Mouse (Mus musculus) spleen, adult 2 months (tissue): ENCODE measurements around the gene Ech1. TPM values are rescaled to one million over a fixed set of nuclear protein-coding genes. Genes with fewer than 3 reads are reported as not detected.

Experiments
- DNase-seq, 2 experiments: peaks; one replicate each; pipeline versions ENCODE4 v3.0.0 to v3.0.0-alpha.2; 2012 to 2021; ENCODE audit warnings: low spot score in 2 of 2, low read depth in 1 of 2
- H3K27ac ChIP-seq: fragments of 200-500 bp; 2 replicates; pipeline ENCODE4 v1.5.1; 2012; ENCODE audit warnings: low read length, inconsistent platforms; ENCODE audit not compliant: insufficient read depth
- H3K27me3 ChIP-seq: fragments of 200-500 bp; 2 replicates; pipeline ENCODE4 v1.6.1; 2012; ENCODE audit warnings: mild to moderate bottlenecking, moderate library complexity, low read length, inconsistent platforms; ENCODE audit not compliant: control insufficient read depth, insufficient read depth
- H3K36me3 ChIP-seq: fragments of 200-500 bp; 2 replicates; pipeline ENCODE4 v1.6.1; 2012; ENCODE audit warnings: mild to moderate bottlenecking, low read length, inconsistent platforms; ENCODE audit not compliant: control insufficient read depth, insufficient read depth
- H3K4me1 ChIP-seq: fragments of 200-500 bp; 2 replicates; pipeline ENCODE4 v1.6.1; 2011; ENCODE audit warnings: inconsistent platforms; ENCODE audit not compliant: control insufficient read depth, insufficient read depth, insufficient read length
- H3K4me3 ChIP-seq: fragments of 200-500 bp; 2 replicates; pipeline ENCODE4 v1.5.1; 2011; ENCODE audit warnings: mild to moderate bottlenecking, inconsistent platforms; ENCODE audit not compliant: insufficient read depth, insufficient read length; ENCODE audit errors: extremely low read depth
- CTCF ChIP-seq: fragments of 200-500 bp; IDR thresholded peaks from 2 replicates; pipeline ENCODE4 v1.5.1; 2011; ENCODE audit warnings: mild to moderate bottlenecking, inconsistent platforms; ENCODE audit not compliant: insufficient read depth, insufficient read length, insufficient replicate concordance; ENCODE audit errors: extremely low read depth
- POLR2A ChIP-seq: fragments of 200-500 bp; IDR thresholded peaks from 2 replicates; pipeline ENCODE4 v1.6.1; 2011; ENCODE audit warnings: low read depth, low read length, inconsistent platforms
- WGBS: fragments of 180-500 bp; shearing (Covaris S2); methylation state at CpG from one replicate; pipeline ENCODE4 v1.1.7; 2018; 5-methylcytosine and 5-hydroxymethylcytosine counted together
- polyA plus RNA-seq: library from polyadenylated mRNA; depleted of rRNA; stranded (reverse); fragments of >200 nt; gene quantifications from 2 replicates; pipeline ENCODE4 v1.2.3, GENCODE M21; 2012

The Ech1 gene
- polyA plus RNA-seq, 1 experiment = 101 TPM

DNA sequence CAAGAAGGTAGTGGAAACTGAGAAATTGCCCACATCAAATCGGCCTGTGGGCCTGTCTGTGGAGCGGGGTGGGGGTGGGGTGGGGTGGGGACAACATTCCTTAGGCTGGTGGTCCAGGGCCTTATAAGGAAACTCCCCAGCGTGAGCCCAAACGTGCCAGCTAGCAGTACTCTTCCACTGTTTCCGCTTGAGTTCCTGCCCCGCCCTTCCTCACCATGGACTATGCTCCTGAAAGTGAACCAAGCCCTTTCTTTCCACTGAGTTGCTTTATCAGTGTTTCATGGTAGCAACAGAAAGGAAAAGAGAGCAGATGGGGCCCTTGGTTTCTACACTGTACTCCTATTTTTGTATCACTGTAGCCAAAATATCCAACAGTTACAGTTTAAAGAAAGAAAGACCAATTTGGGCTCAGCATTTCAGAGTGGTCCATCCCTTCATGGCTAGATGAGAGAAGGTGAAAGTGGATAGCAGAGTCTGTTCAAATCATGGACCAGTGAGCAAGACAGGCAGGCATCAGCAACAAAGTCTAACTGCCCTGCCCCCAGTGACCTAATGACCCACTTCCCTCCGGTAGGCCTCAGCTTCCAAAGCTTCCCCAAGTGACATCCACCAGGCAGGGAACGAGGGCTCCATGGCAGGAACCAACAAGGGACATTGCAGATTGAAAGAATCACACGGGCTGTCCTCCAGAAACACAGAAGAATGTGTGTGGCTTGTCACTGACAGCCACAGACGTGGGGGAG lies 22.0 kb upstream of the Ech1 start:
- Histone ChIP-seq H3K4me1 (peaks cover 12% of the 10 kb centered on the region; the same call in 1 of the 2 replicates), H3K27me3 (no peaks in the 10 kb centered on the region), H3K27ac (peak overlapping the region; percentile 55), H3K36me3 (peaks cover 5% of the 10 kb centered on the region), H3K4me3 (no peak overlapping the region)
- TF ChIP-seq POLR2A (no peak), CTCF (no peak)
- DNase-seq = peak in 1 of 2 experiments; percentile 42
- 28% methylated on average over 10 of the region's 10 CpGs for WGBS

DNA sequence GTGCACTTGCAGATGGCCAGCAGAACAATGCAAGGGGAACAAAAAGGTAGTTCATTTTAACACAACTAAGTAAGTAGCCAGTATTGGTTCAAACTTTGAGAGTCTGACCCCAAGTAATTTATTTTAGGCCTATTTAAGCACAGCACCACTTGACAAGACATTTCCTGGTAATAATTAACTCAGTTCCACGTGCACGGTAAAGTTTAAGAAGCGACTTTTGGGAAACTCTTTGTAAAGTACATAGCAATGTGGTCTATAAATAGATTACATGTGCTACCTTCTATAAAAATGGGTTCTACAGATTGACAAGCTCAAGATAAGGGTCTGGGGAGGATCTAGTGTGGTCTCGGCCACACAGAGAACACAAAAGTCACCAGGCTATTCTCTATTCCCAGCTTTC lies 21.3 kb upstream of the Ech1 start:
- peaks cover 2% of the 10 kb centered on the region; the same call in 1 of the 2 replicates for H3K36me3 ChIP-seq
- WGBS = 65% methylated on average over 4 of the region's 4 CpGs
- DNase-seq = no peak
- H3K4me3 ChIP-seq = no peak overlapping the region
- H3K4me1 ChIP-seq = peaks cover 16% of the 10 kb centered on the region; the same call in 1 of the 2 replicates
- TF ChIP-seq CTCF = no peak
- TF ChIP-seq POLR2A = no peak
- no peak overlapping the region for H3K27ac ChIP-seq
- no peaks in the 10 kb centered on the region for H3K27me3 ChIP-seq

DNA sequence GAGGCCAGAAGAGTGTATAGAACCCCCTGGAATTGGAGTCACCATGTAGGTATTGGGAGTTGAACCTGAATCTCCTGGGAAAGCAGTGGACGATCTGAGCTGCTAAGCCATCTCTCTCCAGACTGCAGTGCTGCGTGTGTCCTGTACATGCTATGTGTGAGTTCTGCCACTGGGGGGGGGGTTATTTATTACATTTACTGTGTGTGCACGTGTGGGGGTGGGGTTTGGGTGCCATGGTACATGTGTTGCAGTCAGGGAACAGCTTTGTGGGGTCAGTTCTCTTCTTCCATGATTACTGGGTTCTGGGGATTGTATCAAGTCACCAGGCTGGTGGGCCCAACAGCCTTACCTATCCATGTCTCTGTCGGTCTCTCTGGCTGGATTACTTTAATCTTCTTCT lies 18.1 kb upstream of the Ech1 start:
- DNase-seq = peak in 1 of 2 experiments; percentile 45
- 54% methylated on average over 4 of the region's 4 CpGs for WGBS
- Histone ChIP-seq H3K4me1 (peaks cover 16% of the 10 kb centered on the region; the same call in 1 of the 2 replicates), H3K27me3 (no peaks in the 10 kb centered on the region), H3K4me3 (no peak overlapping the region), H3K27ac (no peak overlapping the region), H3K36me3 (no peaks in the 10 kb centered on the region)
- TF ChIP-seq POLR2A (no peak), CTCF (no peak)

DNA sequence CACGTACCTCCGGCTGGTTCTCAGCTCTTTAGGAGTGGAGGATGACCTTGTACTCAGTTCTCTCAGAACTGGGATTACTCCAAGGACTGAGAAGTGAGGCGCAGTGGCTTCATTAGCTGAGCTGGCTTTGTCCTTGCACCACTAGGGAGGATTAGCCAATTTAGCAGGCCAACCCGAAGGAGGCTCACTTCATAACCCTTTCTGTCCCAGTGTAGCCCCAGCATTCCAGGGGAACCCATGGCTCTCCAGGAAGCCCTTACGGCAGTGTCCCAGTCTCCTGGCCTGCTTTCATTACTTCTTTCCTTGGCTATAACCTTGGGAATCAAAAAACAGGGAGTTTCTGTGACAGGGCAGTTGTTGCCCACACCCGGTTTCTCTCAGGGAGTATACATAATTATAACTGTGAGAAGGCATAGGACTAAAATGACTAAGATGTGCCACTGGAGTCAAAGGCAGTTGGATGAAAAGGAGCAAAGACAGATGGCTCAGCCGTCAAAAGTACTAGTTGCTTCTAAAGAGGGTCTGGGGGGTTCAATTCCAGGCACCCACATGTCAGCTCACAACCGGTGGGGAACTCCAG lies 17.3 kb upstream of the Ech1 start:
- no peaks in the 10 kb centered on the region for H3K27me3 ChIP-seq
- no peak for DNase-seq
- H3K36me3 ChIP-seq = peaks cover 5% of the 10 kb centered on the region
- peaks cover 19% of the 10 kb centered on the region; the same call in 1 of the 2 replicates for H3K4me1 ChIP-seq
- H3K27ac ChIP-seq = peak overlapping the region; percentile 98
- WGBS = 60% methylated on average over 6 of the region's 8 CpGs
- no peak for TF ChIP-seq POLR2A
- peak overlapping the region; percentile 88; the same call in 1 of the 2 replicates for H3K4me3 ChIP-seq

DNA sequence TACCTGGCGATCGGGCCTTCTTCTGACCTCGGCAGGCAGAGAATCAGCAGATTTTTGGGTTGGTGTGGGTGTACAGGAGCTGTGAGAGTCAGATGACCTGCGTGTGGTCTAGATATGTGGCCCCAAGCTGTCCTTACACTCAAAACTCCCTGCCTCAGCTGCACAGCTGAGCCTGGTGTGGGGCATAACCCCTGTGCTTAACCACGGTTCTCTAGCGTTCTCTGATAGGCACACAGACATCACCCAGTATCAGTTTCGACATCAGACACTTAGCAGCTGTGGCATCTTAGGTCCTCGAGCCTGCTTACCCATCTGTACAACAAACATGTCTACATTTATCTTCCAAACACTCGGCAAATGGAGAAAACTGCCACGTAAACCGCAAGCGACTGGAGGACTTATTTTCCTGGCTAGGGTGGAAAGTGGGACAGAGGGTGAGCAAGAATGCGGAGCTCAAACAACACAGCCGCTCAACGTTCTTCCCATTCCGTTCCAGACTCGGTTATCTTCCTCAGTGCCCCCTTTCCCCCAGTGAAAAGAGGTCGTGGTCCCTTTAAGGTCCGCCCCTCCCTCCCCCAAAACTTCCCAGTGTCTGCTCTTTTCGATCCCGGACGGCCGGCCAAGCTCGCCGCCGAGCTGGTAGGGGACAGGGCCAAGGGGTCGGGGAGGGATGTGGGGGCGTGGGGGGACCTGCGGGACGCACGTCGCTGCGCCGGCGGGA lies 16.6 kb upstream of the Ech1 start, which contains the start of gene Hnrnpl:
Gene Hnrnpl, plus strand, starts transcription at position 321 of the 721 bp plus-strand sequence.
- Histone ChIP-seq H3K4me3 (peak within 1 kb of the TSS; percentile 88), H3K27me3 (no peaks in the 10 kb centered on the region), H3K36me3 (peaks cover 9% of the 10 kb centered on the region), H3K4me1 (peaks cover 14% of the 10 kb centered on the region; the same call in 1 of the 2 replicates), H3K27ac (peak within 1 kb of the TSS; percentile 98)
- 3% methylated on average over 34 of the region's 35 CpGs for WGBS
- TF ChIP-seq CTCF = no peak
- TF ChIP-seq POLR2A = peak; percentile 42
- peak in 1 of 2 experiments; percentile 58 for DNase-seq

DNA sequence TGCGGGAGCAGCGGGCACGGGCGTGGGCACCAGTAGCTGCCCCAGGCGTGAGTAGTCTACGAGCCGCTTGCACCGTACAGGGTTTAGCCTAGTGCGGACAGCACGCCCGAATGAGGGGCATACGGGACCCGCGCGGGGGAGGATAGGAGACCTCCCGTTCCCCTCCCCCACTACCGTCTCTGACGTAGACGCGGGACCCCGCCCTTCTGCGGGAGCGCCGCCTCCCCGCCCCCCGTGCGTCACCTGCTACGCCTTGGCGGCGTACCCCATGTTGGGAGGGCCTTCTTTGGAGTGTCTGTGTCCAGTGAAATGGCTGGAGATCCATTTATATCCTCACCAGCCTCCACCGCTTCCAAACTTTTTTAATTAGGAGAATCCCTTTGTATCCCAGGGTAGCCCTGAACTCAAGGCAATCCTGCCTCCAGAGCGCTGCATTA lies 16.0 kb upstream of the Ech1 start:
- no peak for TF ChIP-seq CTCF
- TF ChIP-seq POLR2A = peak; percentile 58; the same call in 1 of the 2 replicates
- WGBS = 1% methylated on average over 31 of the region's 32 CpGs
- Histone ChIP-seq H3K27me3 (no peaks in the 10 kb centered on the region), H3K36me3 (peaks cover 15% of the 10 kb centered on the region), H3K4me1 (peaks cover 12% of the 10 kb centered on the region; the same call in 1 of the 2 replicates), H3K27ac (peak overlapping the region; percentile 98), H3K4me3 (peak overlapping the region; percentile 88)
- DNase-seq = peak; percentile 84 to 93
